Comparison of ENCODE assay signal across 28 mouse cellular contexts in genomic region chr6:113040319-113040718, GRCm38 (mm10).
"Had no signal": no experiment of that assay in that cellular context is flagged by ENCODE, and none has a peak within 500 bp of the region (broad histone marks: within the 10 kb centered on the region; RNA-seq: fewer than 3 reads in every experiment).

No protein-coding gene starts in this region.

- H3K36me3 ChIP-seq: embryonic facial prominence, embryonic 10.5 days; embryonic facial prominence, embryonic 12.5 days; embryonic facial prominence, embryonic 13.5 days; embryonic facial prominence, embryonic 15.5 days; forebrain, embryonic 10.5 days; forebrain, embryonic 12.5 days; forebrain, embryonic 15.5 days had no signal

- H3K4me3 ChIP-seq: embryonic facial prominence, embryonic 10.5 days; embryonic facial prominence, embryonic 12.5 days; embryonic facial prominence, embryonic 13.5 days; embryonic facial prominence, embryonic 15.5 days; erythroblast, embryonic 14.5 days; forebrain, embryonic 10.5 days; forebrain, embryonic 12.5 days; forebrain, embryonic 13.5 days; forebrain, embryonic 15.5 days; gastrocnemius, adult 2 months; heart, adult 2 months had no signal

- H3K4me2 ChIP-seq: embryonic facial prominence, embryonic 12.5 days; embryonic facial prominence, embryonic 13.5 days; embryonic facial prominence, embryonic 15.5 days; forebrain, embryonic 12.5 days; forebrain, embryonic 13.5 days; forebrain, embryonic 15.5 days had no signal

- H3K27me3 ChIP-seq: embryonic facial prominence, embryonic 12.5 days; embryonic facial prominence, embryonic 13.5 days; embryonic facial prominence, embryonic 15.5 days; forebrain, embryonic 12.5 days; forebrain, embryonic 13.5 days; forebrain, embryonic 15.5 days had no signal

- H3K9me3 ChIP-seq: embryonic facial prominence, embryonic 10.5 days; embryonic facial prominence, embryonic 12.5 days; embryonic facial prominence, embryonic 13.5 days; embryonic facial prominence, embryonic 15.5 days; forebrain, embryonic 10.5 days; forebrain, embryonic 12.5 days; forebrain, embryonic 13.5 days; forebrain, embryonic 15.5 days had no signal

- ATAC-seq: forebrain, embryonic 13.5 days; forebrain, embryonic 14.5 days; forebrain, embryonic 15.5 days; forebrain, embryonic 16.5 days; forebrain, postnatal 0 days had no signal

- DNase-seq: cerebellum, adult 2 months; cerebellum, adult 8-10 months; cerebellum, adult 9-10 months; cerebellum, adult 9-11 months; cerebellum, postnatal 10 days; cerebellum, postnatal 14 days; cerebellum, postnatal 25 days; cerebellum, postnatal 36 days; embryo, embryonic 11 days; forebrain, postnatal 0 days; gastrocnemius, adult 2 months; gastrocnemius, postnatal 10 days; gastrocnemius, postnatal 14 days; gastrocnemius, postnatal 25 days; gastrocnemius, postnatal 36 days; heart, adult 18-20 months; heart, adult 2 months had no signal

- H3K27ac ChIP-seq: embryonic facial prominence, embryonic 10.5 days; embryonic facial prominence, embryonic 12.5 days; embryonic facial prominence, embryonic 13.5 days; embryonic facial prominence, embryonic 15.5 days; forebrain, embryonic 10.5 days; forebrain, embryonic 12.5 days; forebrain, embryonic 13.5 days; forebrain, embryonic 15.5 days; gastrocnemius, adult 2 months; heart, adult 2 months had no signal

- H3K9ac ChIP-seq: embryonic facial prominence, embryonic 12.5 days; embryonic facial prominence, embryonic 13.5 days; embryonic facial prominence, embryonic 15.5 days; forebrain, embryonic 12.5 days; forebrain, embryonic 13.5 days; forebrain, embryonic 15.5 days; forebrain, postnatal 0 days had no signal
